Mouse (Mus musculus): ENCODE data around the gene Nipsnap3b.

Gene Nipsnap3b

DNA sequence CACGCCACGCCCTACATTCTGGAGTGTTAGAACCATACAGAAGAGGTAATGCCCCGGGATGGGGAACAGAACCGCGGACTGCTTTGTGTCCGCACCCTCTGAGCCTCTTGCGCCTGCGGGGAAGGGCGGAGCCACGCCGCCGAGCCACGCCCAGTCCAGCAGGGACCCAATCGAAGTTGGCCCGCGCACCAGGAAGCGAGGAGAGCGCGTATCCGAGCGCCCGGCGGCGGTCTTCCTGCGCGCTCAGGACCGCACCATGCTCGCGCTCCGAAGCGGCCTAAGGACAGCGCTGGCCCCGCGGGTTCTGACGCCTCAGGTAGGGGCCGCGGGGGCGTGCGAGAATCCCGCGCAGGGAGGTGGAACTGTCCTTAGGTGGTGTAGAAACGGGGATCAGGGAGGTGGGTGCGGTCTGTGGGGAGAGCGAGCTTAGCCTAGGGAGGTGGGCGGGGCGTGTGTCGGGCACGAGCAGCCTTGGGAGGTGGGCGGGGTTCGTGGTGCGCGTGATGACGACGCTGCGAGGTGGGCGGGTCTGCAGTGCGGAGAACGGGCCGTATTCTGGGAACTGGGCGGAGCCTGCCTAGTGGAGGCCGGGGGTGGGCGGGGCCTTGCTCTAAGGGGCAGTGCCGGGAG is at the start of gene Nipsnap3b:
Nipsnap3b (plus strand) TSS at position 149 of the 630 bp plus-strand sequence.
- peak; percentile 99 for DNase-seq (ENCODE audit: inconsistent ontology term)

DNA sequence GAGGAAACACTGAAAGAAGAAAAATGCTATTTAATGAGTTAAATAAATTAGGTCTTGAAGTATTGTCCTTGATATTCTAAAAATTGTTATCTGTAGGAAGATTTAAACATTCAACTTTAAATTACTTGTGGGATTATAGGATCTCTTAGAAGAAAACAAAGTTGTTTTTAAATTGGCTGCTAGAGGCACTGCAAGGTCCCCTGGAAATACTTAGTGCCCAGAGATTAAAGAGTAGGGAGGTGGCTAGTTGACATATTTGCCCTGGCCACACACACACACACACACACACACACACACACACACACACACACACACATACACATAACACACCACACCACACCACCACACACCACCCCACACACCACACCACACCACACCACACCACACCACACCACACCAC is 47.4 kb upstream of the Nipsnap3b start, which contains the start of gene Olfr270:
Olfr270 (plus strand) TSS at position 301 of the 400 bp plus-strand sequence.
- DNase-seq (ENCODE audit: inconsistent ontology term) = no peak

DNA sequence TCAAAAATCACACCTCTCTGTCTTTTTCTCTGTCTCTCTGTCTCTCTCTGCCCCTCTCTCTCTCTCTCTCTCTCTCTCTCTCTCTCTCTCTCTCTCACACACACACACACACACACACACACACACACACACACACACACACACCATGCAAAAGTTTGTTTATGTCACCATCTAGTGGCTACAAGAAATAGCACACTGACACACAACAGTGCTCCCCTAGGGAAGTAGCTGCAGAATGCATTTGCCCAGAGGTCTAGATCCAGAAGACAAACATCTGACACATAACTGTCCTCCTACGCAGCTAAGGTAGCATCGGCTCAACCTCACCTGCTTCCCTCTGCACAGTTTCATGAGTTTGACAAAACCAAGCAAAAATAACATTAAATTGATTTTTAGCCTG is 26.5 kb upstream of the Nipsnap3b start:
- DNase-seq (ENCODE audit: inconsistent ontology term) = peak; percentile 33

DNA sequence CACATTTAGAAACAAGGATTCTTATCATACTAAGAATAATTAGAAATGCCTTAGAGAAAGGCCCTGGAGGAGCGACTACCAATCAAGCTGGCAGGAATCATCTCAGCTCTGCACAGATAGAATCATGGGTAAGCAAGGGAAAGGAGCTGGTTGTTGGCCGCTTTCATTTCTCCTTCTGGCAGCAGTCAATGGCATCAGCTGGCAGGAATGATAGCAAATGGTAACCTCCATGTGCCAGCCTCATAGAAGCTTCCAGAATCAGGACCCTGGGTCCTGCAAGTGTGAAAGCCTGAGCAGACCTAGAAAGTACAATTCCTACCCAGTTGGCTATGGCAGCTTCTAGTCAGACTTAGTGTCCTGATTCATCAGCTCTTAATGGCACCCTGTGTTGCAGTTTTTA is 25.4 kb upstream of the Nipsnap3b start:
- no peak for DNase-seq (ENCODE audit: inconsistent ontology term)

DNA sequence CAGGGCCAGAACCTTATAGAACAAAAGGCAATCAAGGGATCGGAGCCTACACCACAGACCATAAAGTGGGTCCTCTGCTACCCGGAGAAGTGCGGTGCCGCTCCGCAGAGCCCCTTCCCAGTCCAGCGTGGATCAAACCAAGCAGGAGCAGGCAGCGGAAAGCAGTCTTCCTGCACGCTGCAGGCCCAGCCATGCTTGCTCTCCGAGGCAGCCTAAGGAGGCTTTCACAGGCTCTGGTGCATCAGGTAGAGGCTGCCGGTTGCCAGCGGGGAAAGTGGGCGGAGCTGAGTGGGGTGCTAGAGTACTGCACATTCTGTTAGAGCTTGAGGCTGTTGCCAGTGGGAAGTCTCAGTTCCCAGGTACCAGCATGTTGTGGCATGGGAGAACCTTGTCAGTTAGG is 22.4 kb upstream of the Nipsnap3b start, which contains the start of gene Nipsnap3a:
Nipsnap3a (plus strand) TSS at position 25 of the 400 bp plus-strand sequence.
- DNase-seq (ENCODE audit: inconsistent ontology term) = no peak

DNA sequence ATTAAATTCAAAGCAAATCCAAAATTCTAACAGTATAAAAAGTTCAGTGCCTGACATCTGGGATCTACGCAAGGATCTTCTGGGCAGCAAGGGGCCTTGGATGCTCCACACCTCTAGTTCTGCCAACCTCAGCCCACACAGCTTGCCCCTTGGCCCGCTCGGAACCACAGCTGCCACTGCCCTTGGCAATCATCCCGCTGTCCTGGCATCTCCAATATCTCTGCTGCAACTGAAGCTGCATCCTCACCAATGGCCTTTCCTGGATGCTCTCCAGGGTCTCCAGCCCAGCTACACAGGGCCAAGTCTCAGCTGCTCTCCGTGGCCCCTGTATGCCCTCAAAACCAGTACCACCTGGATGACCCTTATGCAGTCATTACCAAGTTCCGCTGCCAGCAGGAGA is 12.2 kb upstream of the Nipsnap3b start:
- peak; percentile 79 for DNase-seq (ENCODE audit: inconsistent ontology term)

DNA sequence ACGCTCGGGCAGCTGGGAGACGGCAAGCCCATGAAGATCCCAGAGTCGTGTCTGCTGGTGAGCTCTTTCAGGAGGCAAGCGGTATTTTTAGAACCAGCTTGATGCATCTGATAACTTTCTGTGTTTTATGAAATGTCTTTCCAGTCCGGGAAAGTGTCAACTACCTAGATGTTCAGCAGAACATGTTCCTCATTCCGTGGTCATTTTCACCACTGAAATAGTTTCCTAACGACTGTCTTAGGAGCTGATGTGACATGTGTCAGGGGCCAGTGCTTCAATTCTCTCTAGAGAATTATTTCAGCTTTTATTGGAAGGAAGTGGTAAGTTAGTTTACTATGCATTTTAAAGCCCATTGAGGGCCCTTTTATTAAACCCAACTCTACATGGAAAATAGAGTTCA is 11.5 kb upstream of the Nipsnap3b start:
- no peak for DNase-seq (ENCODE audit: inconsistent ontology term)

DNA sequence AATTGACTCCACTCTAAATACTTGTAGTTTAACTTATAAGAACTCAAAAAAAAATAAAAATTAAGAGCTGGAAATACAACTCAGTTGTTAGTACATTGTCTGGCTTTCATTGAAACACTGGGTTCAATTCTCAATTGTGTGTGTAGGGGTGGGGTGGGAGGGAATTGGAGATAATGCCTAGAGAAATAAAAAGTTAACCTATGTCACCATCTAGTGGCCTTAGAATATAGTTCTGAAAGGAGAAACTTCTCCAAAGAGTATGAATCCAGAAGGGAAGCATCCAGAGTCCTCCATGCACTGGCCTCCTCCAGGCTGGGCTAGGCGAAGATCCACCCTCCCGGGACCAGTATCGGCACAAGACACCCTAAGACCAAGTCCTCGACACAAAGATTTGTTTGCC is 2.5 kb upstream of the Nipsnap3b start:
- DNase-seq (ENCODE audit: inconsistent ontology term) = no peak

DNA sequence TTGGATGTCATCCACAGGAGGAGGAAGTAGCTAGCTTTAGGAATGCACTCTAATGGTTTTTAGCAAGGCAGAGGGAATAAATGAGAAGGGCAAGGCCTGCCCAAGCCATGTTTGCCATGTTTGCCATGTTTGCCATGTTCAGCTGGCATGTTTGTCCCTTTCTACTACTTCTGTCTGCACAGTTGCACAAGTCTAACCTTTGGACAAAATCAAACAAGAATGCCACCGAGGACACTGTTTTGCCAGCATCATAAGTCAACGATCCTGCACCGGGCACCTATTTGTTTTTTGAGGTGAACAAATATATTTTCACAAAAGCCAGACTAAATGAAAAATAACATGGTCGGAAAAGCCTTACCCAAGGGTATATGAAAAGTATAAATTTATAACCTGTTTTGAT is 1.8 kb upstream of the Nipsnap3b start:
- DNase-seq (ENCODE audit: inconsistent ontology term) = no peak

DNA sequence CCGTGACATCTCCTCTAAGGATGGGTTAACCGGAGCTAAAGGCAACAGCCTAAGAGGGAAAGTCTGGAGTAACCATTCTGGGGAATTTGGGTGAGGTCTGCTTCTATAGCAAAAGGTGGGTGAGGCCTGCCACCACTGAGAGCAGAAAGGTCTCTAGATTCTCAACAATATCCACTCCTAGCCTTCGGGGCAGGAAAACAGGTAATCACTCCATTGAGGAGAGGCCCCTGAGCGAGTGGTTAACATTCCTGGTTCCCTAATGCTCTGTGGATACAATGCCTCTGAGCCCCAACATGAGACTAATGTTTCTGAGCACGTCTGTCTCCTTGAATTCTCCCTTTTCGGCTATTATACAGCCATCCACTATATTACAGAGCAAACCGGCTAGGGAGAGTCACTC is 2.7 kb downstream of the Nipsnap3b start:
- no peak for DNase-seq (ENCODE audit: inconsistent ontology term)

DNA sequence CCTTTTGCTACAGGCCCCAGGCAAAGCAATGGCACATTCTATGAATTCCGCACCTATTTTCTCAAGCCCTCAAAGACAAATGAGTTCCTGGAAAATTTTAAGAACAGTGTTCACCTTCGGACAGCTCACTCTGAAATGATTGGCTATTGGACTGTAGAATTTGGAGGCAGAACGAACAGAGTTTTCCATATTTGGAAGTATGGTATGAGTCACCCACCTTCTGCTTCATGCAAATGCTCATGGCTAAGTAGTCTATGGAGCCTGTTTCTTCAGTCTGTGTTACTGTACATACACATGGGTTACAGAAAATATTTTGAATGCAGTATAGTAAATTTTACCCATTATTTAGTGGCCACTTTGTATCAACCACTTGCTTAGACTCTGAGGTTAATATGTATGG is 3.3 kb downstream of the Nipsnap3b start:
- no peak for DNase-seq (ENCODE audit: inconsistent ontology term)

DNA sequence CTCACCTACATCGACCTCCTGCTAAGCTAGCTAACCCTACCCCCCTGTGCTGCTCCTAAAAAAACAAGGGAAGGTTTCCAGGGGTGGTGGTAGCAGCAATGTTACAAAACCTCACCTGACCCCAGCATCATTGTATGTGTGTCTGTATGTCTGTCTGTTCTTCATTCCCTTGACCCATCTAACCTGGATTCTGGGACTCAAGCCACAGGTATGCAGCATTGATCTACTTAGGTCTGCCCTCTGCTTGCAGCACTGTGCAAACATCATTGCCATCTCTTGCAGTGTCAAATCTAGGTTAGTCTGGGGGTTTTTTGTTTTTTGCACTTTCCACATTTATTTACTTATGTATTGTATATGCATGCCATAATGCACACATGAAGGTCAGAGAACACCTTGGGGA is 6.7 kb downstream of the Nipsnap3b start:
- no peak for DNase-seq (ENCODE audit: inconsistent ontology term)

DNA sequence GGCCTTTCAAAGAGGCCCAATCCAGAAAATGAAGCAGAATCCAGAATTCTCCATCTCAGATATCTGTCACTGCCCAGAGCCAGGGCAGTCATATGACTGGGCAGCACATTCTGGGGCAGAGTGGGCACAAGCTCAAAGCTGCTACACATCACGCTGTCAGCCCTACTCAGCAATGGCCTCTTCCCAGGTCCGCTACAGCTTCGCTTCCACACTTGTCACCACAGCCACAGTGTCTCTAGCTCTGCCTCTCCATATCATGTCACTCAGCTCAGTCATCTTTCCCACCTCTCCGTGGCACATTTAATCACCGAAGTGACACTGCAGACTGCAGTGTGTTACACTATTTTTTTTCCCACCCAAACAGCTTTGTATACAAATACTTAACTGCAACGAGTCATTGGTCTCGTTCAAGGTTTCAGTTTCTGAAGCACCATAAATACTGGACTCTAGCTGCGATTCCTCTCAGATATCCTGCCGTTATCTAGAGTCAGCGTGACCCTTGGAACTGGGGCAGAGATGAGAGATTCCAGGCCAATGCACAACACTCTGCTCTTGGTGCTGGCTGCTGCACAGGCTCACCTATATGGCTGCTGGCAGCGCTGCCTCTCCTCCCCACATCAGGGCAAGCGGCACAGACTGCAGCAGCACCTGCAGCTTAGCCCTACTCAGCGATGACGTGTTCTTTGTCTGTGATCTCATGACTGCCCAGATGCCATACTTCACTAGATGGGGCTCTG is 11.7 kb downstream of the Nipsnap3b start:
- DNase-seq (ENCODE audit: inconsistent ontology term) = no peak

DNA sequence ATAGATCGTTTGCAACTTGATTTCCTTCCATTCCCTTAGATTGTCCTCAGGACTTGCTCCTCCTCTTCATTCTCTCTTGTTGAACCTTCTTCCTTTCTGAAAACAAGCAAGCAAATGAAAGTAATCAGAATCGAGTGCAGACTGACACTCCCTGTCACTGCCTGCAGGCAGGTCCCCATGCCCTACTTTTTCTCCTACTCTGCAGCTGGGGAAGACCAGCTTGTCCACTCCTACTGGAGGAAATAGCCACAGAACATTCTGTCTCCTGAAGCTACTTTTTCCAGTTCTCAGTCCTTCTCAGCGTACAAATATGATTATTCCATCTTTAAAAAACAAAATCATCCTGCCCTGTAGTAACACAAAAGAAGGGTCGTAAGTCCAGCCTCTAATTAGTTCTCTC is 12.7 kb downstream of the Nipsnap3b start:
- DNase-seq (ENCODE audit: inconsistent ontology term) = no peak

DNA sequence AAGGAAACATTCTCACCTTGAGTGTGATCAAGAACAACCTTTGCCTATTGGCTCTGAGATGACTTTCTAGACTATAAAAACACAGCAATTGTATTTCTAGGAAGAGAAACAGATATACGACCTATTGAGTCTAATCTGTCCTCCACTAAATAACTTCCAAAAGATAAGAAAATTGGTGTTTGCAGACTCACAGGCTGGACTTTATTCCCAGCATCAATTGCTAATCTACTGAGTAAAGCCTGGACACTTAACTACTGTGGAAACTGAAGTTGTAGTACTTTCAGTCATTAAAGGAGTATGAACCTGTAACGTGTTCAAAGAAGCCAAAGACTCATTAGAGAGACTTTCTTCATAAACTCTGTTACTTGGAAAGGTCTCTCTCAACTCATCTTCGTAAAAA is 16.1 kb downstream of the Nipsnap3b start:
- DNase-seq (ENCODE audit: inconsistent ontology term) = no peak

DNA sequence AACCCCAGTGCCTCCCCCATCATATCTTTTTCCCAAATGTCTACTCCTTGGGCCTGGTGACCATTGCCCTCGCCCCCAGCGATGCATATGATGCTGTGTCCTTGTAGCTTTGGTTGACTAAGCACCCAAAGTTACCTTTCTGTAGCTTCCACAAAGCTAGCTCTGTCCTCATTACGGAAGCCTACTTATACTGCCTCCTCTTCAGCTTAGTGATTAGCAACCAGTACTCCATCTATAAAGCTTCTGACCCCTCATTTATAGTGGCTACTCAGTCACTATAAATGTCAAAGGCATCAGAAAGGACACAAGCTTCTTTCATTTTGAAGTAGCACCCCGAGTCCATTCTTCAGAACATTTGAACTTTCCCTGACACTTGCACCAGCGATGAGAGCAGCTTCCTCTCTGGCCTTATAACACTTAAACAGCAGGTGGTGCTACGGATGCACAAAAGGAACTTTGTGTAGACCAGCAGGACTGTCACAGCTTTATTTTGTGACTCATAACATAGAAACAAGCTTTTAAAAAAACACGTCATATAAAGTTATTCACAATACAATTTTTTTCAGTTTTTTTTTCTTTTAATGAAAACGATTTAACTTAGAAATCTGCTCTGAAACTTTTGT is 18.8 kb downstream of the Nipsnap3b start:
- peak; percentile 40 for DNase-seq (ENCODE audit: inconsistent ontology term)

DNA sequence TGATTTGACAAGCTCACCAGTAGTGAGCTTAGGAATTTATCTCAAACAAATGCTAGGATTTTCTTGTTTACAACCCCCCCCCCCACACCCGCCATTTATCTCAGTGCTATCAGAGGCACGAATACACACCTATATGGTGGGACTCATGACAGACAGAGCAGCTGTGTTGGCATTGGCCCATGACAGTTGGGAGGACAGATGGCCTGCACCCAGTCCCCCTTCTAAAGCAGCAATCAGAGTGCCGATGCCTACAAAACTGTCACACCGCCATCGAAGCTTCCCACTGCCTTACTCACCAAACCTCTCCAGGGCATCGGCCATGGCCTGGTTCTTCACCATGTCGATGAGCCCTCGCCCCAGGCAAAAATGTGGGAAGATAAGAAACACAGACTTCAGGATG is 32.1 kb downstream of the Nipsnap3b start:
- DNase-seq (ENCODE audit: inconsistent ontology term) = no peak

DNA sequence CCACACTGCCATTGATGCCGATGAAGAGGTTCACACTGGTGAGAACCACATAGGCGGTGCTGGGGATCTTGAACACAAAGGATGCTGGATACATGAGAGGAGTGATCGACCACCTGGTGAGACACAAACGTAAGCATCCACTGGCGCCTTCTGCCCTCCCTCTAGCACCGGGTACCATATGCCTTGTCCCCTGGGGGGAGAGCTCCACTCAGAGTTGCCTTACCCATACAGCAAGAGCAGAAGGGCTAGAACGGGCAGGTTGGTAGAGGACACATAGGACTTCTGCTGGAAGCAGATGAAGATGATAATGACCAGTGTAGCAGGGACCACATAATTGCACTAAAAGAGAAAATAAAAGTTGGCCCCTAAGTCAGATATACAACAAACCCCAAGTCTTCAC is 34.1 kb downstream of the Nipsnap3b start:
- DNase-seq (ENCODE audit: inconsistent ontology term) = no peak

DNA sequence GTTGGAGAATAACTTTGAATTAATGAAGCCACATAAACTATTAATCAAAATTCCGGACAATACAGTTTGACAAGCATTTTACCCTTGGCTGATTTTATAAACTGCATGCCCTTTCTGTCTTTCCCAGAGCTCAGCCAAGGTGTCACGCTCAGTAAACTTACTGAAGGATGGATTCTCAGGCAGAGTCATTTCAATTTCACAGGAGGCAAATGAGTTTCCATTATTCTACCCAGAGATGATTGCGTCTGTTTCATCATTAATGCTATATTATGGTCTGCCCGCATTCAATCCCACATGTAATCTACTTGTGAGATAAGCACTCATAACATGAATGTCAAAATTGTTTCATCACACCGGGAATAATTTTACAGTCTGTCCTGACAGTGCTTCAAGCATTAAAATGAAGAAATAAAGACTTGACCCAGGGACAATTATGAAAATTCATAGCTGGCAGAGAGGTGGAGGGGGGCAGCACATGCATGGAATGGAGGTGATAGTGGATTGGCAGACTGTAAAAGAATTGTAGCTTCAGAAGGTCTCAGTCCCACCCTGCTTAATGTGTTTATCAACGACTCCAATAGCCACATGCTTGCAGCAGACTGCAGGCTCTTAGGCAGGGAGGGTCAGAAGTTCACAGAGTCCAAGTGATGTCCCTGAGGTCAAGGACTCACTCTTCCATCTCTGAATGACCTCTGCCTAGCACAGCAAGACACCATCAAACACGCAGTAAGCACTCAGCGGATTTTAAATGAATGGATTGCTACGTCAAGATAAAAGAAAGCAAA is 34.8 kb downstream of the Nipsnap3b start:
- no peak for DNase-seq (ENCODE audit: inconsistent ontology term)

DNA sequence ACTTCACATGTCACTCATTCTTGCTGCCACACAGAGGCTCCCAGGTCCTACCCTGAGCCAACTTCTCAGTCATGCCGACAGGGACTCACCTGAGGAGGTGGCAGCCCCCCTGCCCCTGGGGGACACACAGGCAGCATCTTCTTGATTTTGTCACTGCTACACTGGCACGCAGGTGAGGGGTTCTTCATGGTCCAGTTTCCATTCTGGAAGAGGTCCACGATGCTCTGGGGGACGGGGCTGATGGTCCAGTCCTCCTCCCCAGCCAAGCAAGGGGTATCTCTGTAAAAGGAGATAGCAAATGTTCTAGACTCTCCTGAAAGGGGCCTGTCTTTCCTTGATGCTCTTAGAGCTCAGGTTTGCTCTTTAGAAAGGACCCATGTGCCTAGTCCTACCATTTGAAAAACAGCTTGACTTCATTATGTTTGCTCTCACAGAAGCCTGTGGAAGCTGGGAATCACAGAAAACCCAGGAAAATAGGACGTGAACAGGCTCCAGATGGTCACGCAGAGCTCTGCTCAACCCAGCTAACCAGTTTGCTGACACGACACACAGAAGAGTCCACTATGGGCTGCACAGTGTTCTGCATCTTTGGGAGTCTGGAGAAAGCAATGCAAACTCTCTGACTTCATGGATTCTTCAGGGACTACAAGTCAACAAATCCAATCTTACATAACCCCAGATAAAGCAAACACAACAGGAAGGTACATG is 50.8 kb downstream of the Nipsnap3b start:
- no peak for DNase-seq (ENCODE audit: inconsistent ontology term)
